Mouse (Mus musculus) brain, embryonic 14.5 days (tissue): ENCODE results near the gene Dppa2. TPM values are rescaled to one million over a fixed set of nuclear protein-coding genes. Genes with fewer than 3 reads are reported as not detected.
A peak's percentile ranks its signal among the peaks of the same experiment; 100 is the strongest.

Experiments
- DNase-seq: peaks from one replicate; pipeline ENCODE4 v3.0.0-alpha.2; 2011; ENCODE audit warnings: low read depth
- CTCF ChIP-seq: fragments of 200-500 bp; IDR thresholded peaks from 2 replicates; pipeline ENCODE4 v1.5.1; 2012; ENCODE audit warnings: inconsistent platforms, mild to moderate bottlenecking, moderate library complexity, borderline replicate concordance; ENCODE audit not compliant: insufficient read depth, insufficient read length; ENCODE audit errors: extremely low read depth
- POLR2A ChIP-seq: fragments of 200-500 bp; IDR thresholded peaks from 2 replicates; pipeline ENCODE4 v1.6.1; 2012; ENCODE audit warnings: mild to moderate bottlenecking, inconsistent platforms, borderline replicate concordance; ENCODE audit not compliant: poor library complexity, insufficient read depth, insufficient read length, severe bottlenecking; ENCODE audit errors: extremely low read depth
- polyA plus RNA-seq: library from polyadenylated mRNA; depleted of rRNA; stranded (reverse); fragments of >200 nt; gene quantifications from 2 replicates; pipeline ENCODE4 v1.2.3, GENCODE M21; 2012; rRNA removed

Gene Dppa2
- polyA plus RNA-seq, 1 experiment = 0.04 TPM

GRCm38 (mm10) chr16:48355716-48356115 lies 52.0 kb downstream of the Dppa2 start:
- no peak for TF ChIP-seq CTCF
- TF ChIP-seq POLR2A = no peak
- no peak for DNase-seq

- TF ChIP-seq CTCF (no peak), POLR2A (no peak)
- no peak for DNase-seq
These were observed 52.7 kb downstream of the Dppa2 start for GRCm38 (mm10) chr16:48356417-48356816.

- peak; percentile 18 for DNase-seq
- no peak for TF ChIP-seq CTCF
- no peak for TF ChIP-seq POLR2A
These were observed 57.2 kb downstream of the Dppa2 start for GRCm38 (mm10) chr16:48360887-48361286.

GRCm38 (mm10) chr16:48366801-48367200 lies 63.1 kb downstream of the Dppa2 start:
- TF ChIP-seq POLR2A = no peak
- peak; percentile 35; the same call in 1 of the 2 replicates for TF ChIP-seq CTCF
- no peak for DNase-seq

- TF ChIP-seq POLR2A (no peak), CTCF (no peak)
- DNase-seq = no peak
These were observed 64.4 kb downstream of the Dppa2 start for GRCm38 (mm10) chr16:48368096-48368495.

Other genes with a start within 250 kb of the Dppa2 start
- not detected in 2 replicates for gene Dppa4, start 20.2 kb upstream of the Dppa2 start, polyA plus RNA-seq
- not detected in 2 replicates for gene Gm5485, start 108.5 kb downstream of the Dppa2 start, polyA plus RNA-seq
- 0.03 TPM in 1 of 2 replicates, not detected in the other for gene Morc1, start 127.3 kb downstream of the Dppa2 start, polyA plus RNA-seq